Mouse (Mus musculus): ENCODE data around the gene Dusp2. TPM values are rescaled to one million over a fixed set of nuclear protein-coding genes. Genes with fewer than 3 reads are reported as not detected.

The Dusp2 gene
- polyA plus RNA-seq, 1 experiment from 2014 or later, result 3.6 TPM

DNA sequence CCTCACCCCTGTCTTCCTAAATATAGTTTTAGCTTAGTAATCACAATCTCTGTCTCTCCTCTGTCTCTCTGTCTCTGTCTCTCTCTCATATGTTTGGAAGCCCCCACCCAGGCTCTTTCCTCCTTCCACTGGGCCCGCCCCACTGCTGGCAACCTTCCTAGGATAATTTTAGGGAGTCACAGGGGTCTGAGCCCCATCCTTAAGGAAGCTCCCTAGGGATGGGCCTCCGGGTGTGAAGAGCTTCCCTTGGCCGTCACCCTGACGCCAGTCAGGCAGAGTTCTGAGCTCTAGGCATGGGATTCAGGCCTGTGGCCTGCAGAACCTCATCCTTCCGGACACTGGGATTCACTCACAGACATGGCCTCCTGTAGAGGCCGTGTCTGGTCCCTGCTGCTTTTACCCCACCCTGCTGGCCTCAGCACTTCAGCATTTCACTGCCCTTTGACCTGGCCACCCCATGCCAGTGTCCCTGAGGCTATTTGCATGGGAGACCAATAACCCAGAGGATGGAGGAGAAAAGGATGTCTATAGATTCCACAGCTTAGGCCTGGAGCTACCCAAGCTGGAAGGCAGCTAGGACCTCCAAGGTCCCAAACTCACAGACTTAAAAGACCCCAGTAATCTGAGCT lies 40.6 kb downstream of the Dusp2 start:
- Histone ChIP-seq H3K4me2 (replicated peaks; ENCODE audit: low read depth, low read length) (no peak overlapping the region), H3K36me3 (ENCODE audit: insufficient read depth, low read length) (no peaks in the 10 kb centered on the region), H3K4me3 (ENCODE audit: low read depth, low read length) (no peak overlapping the region), H3K9ac (replicated peaks; ENCODE audit: low read depth) (no peak overlapping the region), H3K9me3 (ENCODE audit: low read length) (no peaks in the 10 kb centered on the region), H3K27me3 (replicated peaks; ENCODE audit: insufficient read depth, low read length) (no peaks in the 10 kb centered on the region), H3K27ac (ENCODE audit: low read length) (no peak overlapping the region), H3K4me1 (ENCODE audit: insufficient read depth, low read depth, low read length) (no peaks in the 10 kb centered on the region)
- no peak for DNase-seq (ENCODE audit: low spot score)
- WGBS, result 77% methylated on average over 6 of the region's 6 CpGs
- ATAC-seq, result no peak
- no peak for TF ChIP-seq CTCF (IDR thresholded peaks at IDR 0.05)
- TF ChIP-seq EP300 (IDR thresholded peaks at IDR 0.05), result no peak

DNA sequence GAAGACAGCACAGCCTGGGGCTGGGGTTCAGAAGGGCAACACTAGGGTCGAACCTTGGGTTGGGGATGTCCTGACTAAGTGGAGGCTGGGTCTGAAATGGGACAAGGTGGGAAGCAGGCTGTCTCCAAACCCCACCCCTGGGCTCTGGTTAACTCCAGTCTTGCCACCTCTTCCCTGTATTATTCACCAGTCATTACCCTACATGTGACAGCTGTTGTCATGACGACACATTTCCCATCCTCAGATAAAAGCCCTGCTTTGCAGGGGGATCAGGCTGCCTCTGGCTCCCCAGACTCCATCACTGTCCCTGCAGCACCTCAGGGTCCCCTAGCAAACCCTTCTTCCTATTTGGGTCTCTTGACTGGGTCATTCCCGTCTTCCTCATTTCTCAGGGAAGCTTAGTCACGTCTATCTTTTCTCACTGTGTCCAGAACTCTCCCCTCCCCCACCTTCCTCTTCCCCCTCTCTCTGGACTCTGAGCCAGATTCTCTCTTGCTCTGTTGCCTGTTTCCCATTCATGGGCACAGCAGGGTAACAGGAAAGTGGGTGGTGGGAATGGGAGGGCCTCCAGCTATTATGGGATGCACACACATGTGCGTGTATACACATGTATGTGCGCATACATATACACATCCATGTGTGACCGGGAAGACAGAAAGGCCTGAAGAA lies 42.1 kb downstream of the Dusp2 start:
- Histone ChIP-seq H3K9me3 (ENCODE audit: low read length) (no peaks in the 10 kb centered on the region), H3K36me3 (ENCODE audit: insufficient read depth, low read length) (no peaks in the 10 kb centered on the region), H3K27ac (ENCODE audit: low read length) (no peak overlapping the region), H3K27me3 (replicated peaks; ENCODE audit: insufficient read depth, low read length) (no peaks in the 10 kb centered on the region), H3K4me3 (ENCODE audit: low read depth, low read length) (no peak overlapping the region), H3K4me2 (replicated peaks; ENCODE audit: low read depth, low read length) (no peak overlapping the region), H3K4me1 (ENCODE audit: insufficient read depth, low read depth, low read length) (no peaks in the 10 kb centered on the region), H3K9ac (replicated peaks; ENCODE audit: low read depth) (no peak overlapping the region)
- WGBS, result 59% methylated on average over 7 of the region's 7 CpGs
- no peak for ATAC-seq
- no peak for DNase-seq (ENCODE audit: low spot score)
- TF ChIP-seq CTCF (IDR thresholded peaks at IDR 0.05) (no peak), EP300 (IDR thresholded peaks at IDR 0.05) (no peak)

DNA sequence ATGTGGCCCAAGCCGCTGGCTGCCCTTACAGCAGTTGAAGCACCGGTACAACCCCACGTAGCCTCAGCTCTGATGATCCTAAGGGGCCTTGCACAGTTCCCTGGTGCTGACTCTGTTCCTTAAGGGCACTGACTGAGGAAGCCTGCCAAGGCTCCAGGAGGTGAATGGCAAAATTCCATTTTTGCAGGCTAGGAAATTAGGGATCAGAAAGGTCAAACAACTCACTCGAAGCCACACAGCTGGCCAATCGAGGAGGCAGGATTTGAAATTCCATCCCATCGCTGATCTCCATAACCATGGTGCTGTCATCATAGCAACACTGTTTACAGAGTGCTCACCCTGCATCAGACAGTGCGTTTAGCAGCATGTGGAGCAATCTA lies 42.6 kb downstream of the Dusp2 start:
- no peak overlapping the region for H3K9ac ChIP-seq (replicated peaks; ENCODE audit: low read depth)
- no peak overlapping the region for H3K27ac ChIP-seq (ENCODE audit: low read length)
- H3K4me1 ChIP-seq (ENCODE audit: insufficient read depth, low read depth, low read length), result no peaks in the 10 kb centered on the region
- no peaks in the 10 kb centered on the region for H3K27me3 ChIP-seq (replicated peaks; ENCODE audit: insufficient read depth, low read length)
- ATAC-seq (peak; percentile 47; the same call in 1 of the 2 replicates), DNase-seq (ENCODE audit: low spot score) (no peak)
- WGBS, result 44% methylated on average over 7 of the region's 7 CpGs
- TF ChIP-seq EP300 (IDR thresholded peaks at IDR 0.05), result no peak
- no peak for TF ChIP-seq CTCF (IDR thresholded peaks at IDR 0.05)
- H3K9me3 ChIP-seq (ENCODE audit: low read length), result no peaks in the 10 kb centered on the region
- no peak overlapping the region for H3K4me3 ChIP-seq (ENCODE audit: low read depth, low read length)
- H3K36me3 ChIP-seq (ENCODE audit: insufficient read depth, low read length), result no peaks in the 10 kb centered on the region
- no peak overlapping the region for H3K4me2 ChIP-seq (replicated peaks; ENCODE audit: low read depth, low read length)

GRCm38 (mm10) chr2:127379250-127379649 lies 43.3 kb downstream of the Dusp2 start:
- ATAC-seq (peak; percentile 41), DNase-seq (ENCODE audit: low spot score) (peak; percentile 19)
- no peak overlapping the region for H3K4me2 ChIP-seq (replicated peaks; ENCODE audit: low read depth, low read length)
- H3K9me3 ChIP-seq (ENCODE audit: low read length), result no peaks in the 10 kb centered on the region
- no peak overlapping the region for H3K27ac ChIP-seq (ENCODE audit: low read length)
- no peaks in the 10 kb centered on the region for H3K4me1 ChIP-seq (ENCODE audit: insufficient read depth, low read depth, low read length)
- H3K36me3 ChIP-seq (ENCODE audit: insufficient read depth, low read length), result no peaks in the 10 kb centered on the region
- H3K9ac ChIP-seq (replicated peaks; ENCODE audit: low read depth), result no peak overlapping the region
- no peaks in the 10 kb centered on the region for H3K27me3 ChIP-seq (replicated peaks; ENCODE audit: insufficient read depth, low read length)
- TF ChIP-seq CTCF (IDR thresholded peaks at IDR 0.05) (no peak), EP300 (IDR thresholded peaks at IDR 0.05) (no peak)
- 58% methylated on average over 3 of the region's 3 CpGs for WGBS
- no peak overlapping the region for H3K4me3 ChIP-seq (ENCODE audit: low read depth, low read length)

DNA sequence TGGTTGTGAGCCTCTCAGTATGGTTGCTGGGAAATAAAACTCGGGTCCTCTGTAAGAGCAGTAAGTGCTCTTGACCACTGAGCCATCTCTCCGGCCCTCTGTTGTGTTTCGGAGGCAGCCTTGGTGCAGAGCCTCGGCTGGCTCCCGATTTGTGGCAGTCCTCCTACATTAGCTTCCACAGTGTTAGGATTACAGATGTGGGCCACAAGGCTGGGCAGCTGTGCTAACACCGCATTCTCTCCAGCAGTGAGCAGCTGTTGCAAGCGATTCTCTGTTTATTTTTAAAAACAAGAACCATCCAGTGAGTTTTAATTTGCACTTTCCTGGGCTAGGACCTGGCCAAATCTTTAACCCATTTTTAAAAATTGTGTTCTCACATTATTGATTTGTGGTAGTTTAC lies 47.9 kb downstream of the Dusp2 start:
- ATAC-seq (no peak), DNase-seq (ENCODE audit: low spot score) (no peak)
- Histone ChIP-seq H3K9ac (replicated peaks; ENCODE audit: low read depth) (no peak overlapping the region), H3K27me3 (replicated peaks; ENCODE audit: insufficient read depth, low read length) (no peaks in the 10 kb centered on the region), H3K36me3 (ENCODE audit: insufficient read depth, low read length) (no peaks in the 10 kb centered on the region), H3K27ac (ENCODE audit: low read length) (no peak overlapping the region), H3K4me2 (replicated peaks; ENCODE audit: low read depth, low read length) (no peak overlapping the region), H3K9me3 (ENCODE audit: low read length) (no peaks in the 10 kb centered on the region), H3K4me1 (ENCODE audit: insufficient read depth, low read depth, low read length) (no peaks in the 10 kb centered on the region), H3K4me3 (ENCODE audit: low read depth, low read length) (no peak overlapping the region)
- TF ChIP-seq EP300 (IDR thresholded peaks at IDR 0.05), result no peak
- TF ChIP-seq CTCF (IDR thresholded peaks at IDR 0.05), result no peak
- 48% methylated on average over 7 of the region's 7 CpGs for WGBS

- DNase-seq (ENCODE audit: low spot score) (no peak), ATAC-seq (no peak; the same call in 1 of the 2 replicates)
- no peak overlapping the region for H3K4me3 ChIP-seq (ENCODE audit: low read depth, low read length)
- H3K27me3 ChIP-seq (replicated peaks; ENCODE audit: insufficient read depth, low read length), result no peaks in the 10 kb centered on the region
- WGBS, result 59% methylated on average over 2 of the region's 2 CpGs
- H3K9me3 ChIP-seq (ENCODE audit: low read length), result no peaks in the 10 kb centered on the region
- H3K4me1 ChIP-seq (ENCODE audit: insufficient read depth, low read depth, low read length), result no peaks in the 10 kb centered on the region
- H3K36me3 ChIP-seq (ENCODE audit: insufficient read depth, low read length), result no peaks in the 10 kb centered on the region
- TF ChIP-seq CTCF (IDR thresholded peaks at IDR 0.05) (no peak), EP300 (IDR thresholded peaks at IDR 0.05) (no peak)
- no peak overlapping the region for H3K9ac ChIP-seq (replicated peaks; ENCODE audit: low read depth)
- H3K27ac ChIP-seq (ENCODE audit: low read length), result no peak overlapping the region
- no peak overlapping the region for H3K4me2 ChIP-seq (replicated peaks; ENCODE audit: low read depth, low read length)
Measured at GRCm38 (mm10) chr2:127387521-127387920, 51.6 kb downstream of the Dusp2 start.

Other genes starting within 250 kb of the Dusp2 start
- 13.4 and 17.7 TPM in 2 replicates for gene Ncaph, start 202.2 kb upstream of the Dusp2 start, polyA plus RNA-seq (2015; fragmentation: Nextera tagmentation; extraction: Ambion mirVana)
- 21.5 and 24.5 TPM in 2 replicates for gene Itpripl1, start 192.7 kb upstream of the Dusp2 start, polyA plus RNA-seq (2015; fragmentation: Nextera tagmentation; extraction: Ambion mirVana)
- 1.9 and 2.0 TPM in 2 replicates for gene 1810024B03Rik, start 127.9 kb upstream of the Dusp2 start, polyA plus RNA-seq (2015; fragmentation: Nextera tagmentation; extraction: Ambion mirVana)
- 18.8 and 20.5 TPM in 2 replicates for gene Snrnp200, start 127.8 kb upstream of the Dusp2 start, polyA plus RNA-seq (2015; fragmentation: Nextera tagmentation; extraction: Ambion mirVana)
- 54.4 and 61.4 TPM in 2 replicates for gene Ciao1, start 88.3 kb upstream of the Dusp2 start, polyA plus RNA-seq (2015; fragmentation: Nextera tagmentation; extraction: Ambion mirVana)
- 30.4 and 32.9 TPM in 2 replicates for gene Tmem127, start 88.3 kb upstream of the Dusp2 start, polyA plus RNA-seq (2015; fragmentation: Nextera tagmentation; extraction: Ambion mirVana)
- gene Stard7, start 65.9 kb upstream of the Dusp2 start, polyA plus RNA-seq (2015; fragmentation: Nextera tagmentation; extraction: Ambion mirVana), result 34.2 and 37.9 TPM in 2 replicates
- not detected in 2 replicates for gene Astl, start 2.5 kb downstream of the Dusp2 start, polyA plus RNA-seq (2015; fragmentation: Nextera tagmentation; extraction: Ambion mirVana)
- gene Adra2b, start 27.0 kb downstream of the Dusp2 start, polyA plus RNA-seq (2015; fragmentation: Nextera tagmentation; extraction: Ambion mirVana), result 0.10 and 0.30 TPM in 2 replicates
- 0.21 and 0.23 TPM in 2 replicates for gene Gpat2, start 89.0 kb downstream of the Dusp2 start, polyA plus RNA-seq (2015; fragmentation: Nextera tagmentation; extraction: Ambion mirVana)
- gene Fahd2a, start 108.4 kb downstream of the Dusp2 start, polyA plus RNA-seq (2015; fragmentation: Nextera tagmentation; extraction: Ambion mirVana), result 17.0 and 20.0 TPM in 2 replicates
- gene Kcnip3, start 185.9 kb downstream of the Dusp2 start, polyA plus RNA-seq (2015; fragmentation: Nextera tagmentation; extraction: Ambion mirVana), result 0.63 and 1.1 TPM in 2 replicates
- gene Prom2, start 205.3 kb downstream of the Dusp2 start, polyA plus RNA-seq (2015; fragmentation: Nextera tagmentation; extraction: Ambion mirVana), result 0.40 and 0.53 TPM in 2 replicates